Mouse (Mus musculus): ENCODE results near the gene Cars2.

DNA sequence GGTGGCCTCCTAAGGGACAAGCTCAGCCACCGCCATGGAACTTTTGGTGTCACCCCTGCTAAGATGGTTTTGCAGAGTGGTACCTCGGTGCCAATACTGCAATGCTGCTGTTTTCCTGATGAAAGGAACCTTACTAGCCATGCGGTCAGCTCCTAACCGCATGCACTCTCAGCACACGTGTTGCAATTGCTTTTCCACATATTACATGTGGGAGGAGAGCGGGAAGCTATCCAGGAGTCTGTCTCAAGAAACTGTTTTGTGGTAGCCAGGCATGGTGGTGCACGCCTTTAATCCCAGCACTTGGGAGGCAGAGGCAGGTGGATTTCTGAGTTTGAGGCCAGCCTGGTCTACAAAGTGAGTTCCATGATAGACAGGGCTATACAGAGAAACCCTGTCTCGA is 10.4 kb downstream of the Cars2 start:
- TF ChIP-seq CTCF (IDR thresholded peaks at IDR 0.05; ENCODE audit: extremely low read depth, insufficient read depth, low read length), result no peak
- TF ChIP-seq POLR2A (IDR thresholded peaks at IDR 0.05; ENCODE audit: extremely low read depth, insufficient read depth, low read length), result no peak
